Mouse (Mus musculus) MEL (cell line): Measurements from ENCODE around the gene Lgals7. TPM values are rescaled to one million over a fixed set of nuclear protein-coding genes. Genes with fewer than 3 reads are reported as not detected.

ENCODE experiments used
- DNase-seq: peaks from one replicate; pipeline ENCODE4 v3.0.0; 2011; ENCODE audit warnings: low read depth, low spot score
- H3K27ac ChIP-seq: 2 replicates; pipeline ENCODE4 v1.5.1; 2012; ENCODE audit warnings: low read depth, mild to moderate bottlenecking, control low read depth, low read length, moderate library complexity; ENCODE audit not compliant: control insufficient read depth
- H3K27me3 ChIP-seq, 2 experiments: fragments of 150-350 bp in 1 of 2; sonication (generic) in 1 of 2; 2 replicates each; pipeline ENCODE4 v1.6.1; 2012; ENCODE audit warnings: low read length in 2 of 2, mild to moderate bottlenecking in 2 of 2, improper control_type of control experiment in 1 of 2, moderate library complexity in 1 of 2; ENCODE audit not compliant: insufficient read depth in 2 of 2, control insufficient read depth in 1 of 2
- H3K36me3 ChIP-seq, 2 experiments: 2 replicates each; pipeline ENCODE4 v1.6.1; 2012 to 2014; ENCODE audit warnings: low read length in 2 of 2, improper control_type of control experiment in 1 of 2, inconsistent platforms in 1 of 2, mild to moderate bottlenecking in 1 of 2; ENCODE audit not compliant: insufficient read depth in 2 of 2, control insufficient read depth in 1 of 2
- H3K4me1 ChIP-seq, 2 experiments: fragments of 150-350 bp in 1 of 2; sonication (generic) in 1 of 2; 2 replicates each; pipeline ENCODE4 v1.6.1; 2012; ENCODE audit warnings: low read length in 2 of 2, improper control_type of control experiment in 1 of 2, mild to moderate bottlenecking in 1 of 2; ENCODE audit not compliant: insufficient read depth in 2 of 2, control insufficient read depth in 1 of 2
- H3K4me3 ChIP-seq, 2 experiments: fragments of 150-350 bp in 1 of 2; sonication (generic) in 1 of 2; 2 replicates each; pipeline ENCODE4 v1.5.1; 2012; ENCODE audit warnings: low read depth in 2 of 2, low read length in 2 of 2, mild to moderate bottlenecking in 2 of 2, moderate library complexity in 2 of 2, control low read depth in 1 of 2, improper control_type of control experiment in 1 of 2; ENCODE audit not compliant: control insufficient read depth in 1 of 2, insufficient read depth in 1 of 2
- H3K79me2 ChIP-seq: 2 replicates; pipeline ENCODE4 v1.6.1; 2012; ENCODE audit warnings: mild to moderate bottlenecking, low read length, moderate library complexity; ENCODE audit not compliant: control insufficient read depth, poor library complexity, insufficient read depth
- H3K9ac ChIP-seq: 2 replicates; pipeline ENCODE4 v1.6.1; 2012; ENCODE audit warnings: low read depth, mild to moderate bottlenecking, control low read depth, low read length, moderate library complexity; ENCODE audit not compliant: control insufficient read depth, poor library complexity, severe bottlenecking
- H3K9me3 ChIP-seq: fragments of 150-350 bp; sonication (generic); replicated peaks from 2 replicates; pipeline ENCODE4 v1.6.1; 2012; ENCODE audit warnings: mild to moderate bottlenecking, low read length, improper control_type of control experiment, moderate library complexity; ENCODE audit not compliant: insufficient read depth
- BHLHE40 ChIP-seq: IDR thresholded peaks from 2 replicates; pipeline ENCODE4 v1.6.1; 2012; ENCODE audit warnings: low read depth, mild to moderate bottlenecking, inconsistent platforms, low read length, improper control_type of control experiment, borderline replicate concordance
- CTCF ChIP-seq, 3 experiments: IDR thresholded peaks in 2 of 3; conservative IDR thresholded peaks in 1 of 3; 2 replicates each; pipeline ENCODE4 v1.5.1; 2011 to 2012; ENCODE audit warnings: low read length in 3 of 3, low read depth in 2 of 3, mild to moderate bottlenecking in 2 of 3, improper control_type of control experiment in 1 of 3, inconsistent platforms in 1 of 3, mixed read lengths in 1 of 3, moderate library complexity in 1 of 3; ENCODE audit not compliant: control insufficient read depth in 1 of 3, insufficient read depth in 1 of 3, poor library complexity in 1 of 3, severe bottlenecking in 1 of 3
- E2F4 ChIP-seq: IDR thresholded peaks from 2 replicates; pipeline ENCODE4 v1.6.1; 2011; ENCODE audit warnings: low read depth, low read length, improper control_type of control experiment, borderline replicate concordance
- EP300 ChIP-seq, 2 experiments: IDR thresholded peaks; 2 replicates each; pipeline ENCODE4 v1.6.1; 2011; ENCODE audit warnings: improper control_type of control experiment in 2 of 2, low read length in 2 of 2, low read depth in 1 of 2, mild to moderate bottlenecking in 1 of 2
- GABPA ChIP-seq: IDR thresholded peaks from 2 replicates; pipeline ENCODE4 v1.6.1; 2012; ENCODE audit warnings: low read depth, mild to moderate bottlenecking, inconsistent platforms, low read length, improper control_type of control experiment, moderate library complexity
- HCFC1 ChIP-seq: IDR thresholded peaks from 2 replicates; pipeline ENCODE4 v1.6.1; 2012; ENCODE audit warnings: low read depth, mild to moderate bottlenecking, inconsistent platforms, low read length, improper control_type of control experiment, moderate library complexity
- MAX ChIP-seq: IDR thresholded peaks from 2 replicates; pipeline ENCODE4 v1.6.1; 2011; ENCODE audit warnings: low read length, improper control_type of control experiment
- MYB ChIP-seq: IDR thresholded peaks from 2 replicates; pipeline ENCODE4 v1.6.1; 2011; ENCODE audit warnings: mild to moderate bottlenecking, low read depth, low read length, improper control_type of control experiment
- MYC ChIP-seq: IDR thresholded peaks from 2 replicates; pipeline ENCODE4 v1.6.1; 2011; ENCODE audit warnings: low read depth, mild to moderate bottlenecking, low read length, improper control_type of control experiment, moderate library complexity
- NELFE ChIP-seq: IDR thresholded peaks from 2 replicates; pipeline ENCODE4 v1.6.1; 2011; ENCODE audit warnings: low read depth, low read length, improper control_type of control experiment
- NRF1 ChIP-seq: IDR thresholded peaks from 2 replicates; pipeline ENCODE4 v1.6.1; 2014; ENCODE audit warnings: low read depth, mild to moderate bottlenecking, inconsistent platforms, low read length, improper control_type of control experiment, moderate library complexity; ENCODE audit not compliant: poor library complexity, insufficient read depth, severe bottlenecking
- RAD21 ChIP-seq: IDR thresholded peaks from 2 replicates; pipeline ENCODE4 v1.6.1; 2011; ENCODE audit warnings: mild to moderate bottlenecking, low read depth, low read length, improper control_type of control experiment
- SIN3A ChIP-seq: IDR thresholded peaks from 2 replicates; pipeline ENCODE4 v1.6.1; 2012; ENCODE audit warnings: low read length, improper control_type of control experiment, inconsistent platforms
- SMC3 ChIP-seq: IDR thresholded peaks from 2 replicates; pipeline ENCODE4 v1.6.1; 2011; ENCODE audit warnings: low read depth, low read length, improper control_type of control experiment
- TBP ChIP-seq: IDR thresholded peaks from 2 replicates; pipeline ENCODE4 v1.8.0; 2011; ENCODE audit warnings: low read depth, low read length, improper control_type of control experiment
- TCF12 ChIP-seq: IDR thresholded peaks from 2 replicates; pipeline ENCODE4 v1.6.1; 2014; ENCODE audit warnings: low read depth, mild to moderate bottlenecking, inconsistent platforms, low read length, improper control_type of control experiment, moderate library complexity
- ZC3H11A ChIP-seq: IDR thresholded peaks from 2 replicates; pipeline ENCODE4 v1.6.1; 2012; ENCODE audit warnings: low read depth, mild to moderate bottlenecking, inconsistent platforms, low read length, improper control_type of control experiment
- ZKSCAN1 ChIP-seq: IDR thresholded peaks from 2 replicates; pipeline ENCODE4 v1.6.1; 2012; ENCODE audit warnings: low read depth, mild to moderate bottlenecking, inconsistent platforms, low read length, improper control_type of control experiment, moderate library complexity
- ZMIZ1 ChIP-seq: IDR thresholded peaks from 2 replicates; pipeline ENCODE4 v1.6.1; 2012; ENCODE audit warnings: low read depth, mild to moderate bottlenecking, inconsistent platforms, low read length, improper control_type of control experiment, moderate library complexity
- polyA plus RNA-seq, 2 experiments: library from polyadenylated mRNA; stranded (reverse) in 1 of 2; unstranded in 1 of 2; fragments of >175 nt in 1 of 2; fragments of >200 nt in 1 of 2; gene quantifications; 2 replicates each; pipeline versions ENCODE4 v1.2.1 to v1.2.4; 2012; ENCODE audit warnings: low replicate concordance in 2 of 2, low read depth in 1 of 2; ENCODE audit not compliant: insufficient read length in 2 of 2, insufficient read depth in 1 of 2, missing spikeins in 1 of 2
- total RNA-seq: library from RNA; depleted of rRNA; stranded (reverse); fragments of 300-350 nt; gene quantifications from 2 replicates; pipeline ENCODE4 v1.2.3, GENCODE M21; 2012

Lgals7 gene
- total and polyA plus RNA-seq, 3 experiments: 27.7 to 138 TPM; not detected in 1

GRCm38 (mm10) chr7:28894942-28895341 is 31.3 kb downstream of the Lgals7 start:
- H3K4me1 ChIP-seq: no peaks in the 10 kb centered on the region
- H3K9me3 ChIP-seq: no peaks in the 10 kb centered on the region
- H3K9ac ChIP-seq: no peak overlapping the region
- H3K79me2 ChIP-seq: no peaks in the 10 kb centered on the region
- DNase-seq: peak; percentile 35
- peaks cover 0 to 13% of the 10 kb centered on the region in 2 experiments; a peak in 1 of 4 replicates for H3K36me3 ChIP-seq
- no peak overlapping the region for H3K27ac ChIP-seq
- no peak overlapping the region for H3K4me3 ChIP-seq
- TF ChIP-seq MAX (peak; percentile 70; the same call in 1 of the 2 replicates), ZC3H11A (no peak)
- H3K27me3 ChIP-seq: no peaks in the 10 kb centered on the region

DNA sequence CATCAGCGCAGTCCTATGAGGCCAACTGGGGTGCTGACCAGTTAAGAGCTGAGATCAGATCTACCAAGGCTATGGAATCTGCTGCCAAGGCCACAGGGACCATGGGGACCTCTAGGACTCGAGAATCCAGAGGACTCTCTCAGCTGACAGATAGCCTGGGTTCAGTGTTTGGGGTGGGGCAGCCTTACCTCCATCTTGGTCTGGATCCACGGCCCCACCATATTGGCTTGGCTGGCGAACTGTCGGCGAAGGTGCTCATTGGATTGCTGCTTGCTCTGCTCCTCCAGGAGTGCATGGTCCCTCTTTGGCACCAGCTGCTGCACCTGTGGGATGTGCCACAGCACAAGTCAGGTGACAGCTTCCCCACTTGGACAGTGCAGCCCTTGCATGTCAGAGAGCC is 34.0 kb downstream of the Lgals7 start:
- H3K4me1 ChIP-seq: no peaks in the 10 kb centered on the region
- TF ChIP-seq MAX: no peak
- TF ChIP-seq SIN3A: no peak
- no peak for TF ChIP-seq MYB
- no peak for TF ChIP-seq NELFE
- no peak for TF ChIP-seq CTCF (IDR thresholded peaks at IDR 0.05 in 2 of 3, conservative IDR thresholded peaks at IDR 0.05 in 1 of 3; ENCODE audit: control insufficient read depth in 1 of 3, insufficient read depth in 1 of 3, low read depth in 2 of 3, low read length in 3 of 3, poor library complexity in 1 of 3, severe bottlenecking in 1 of 3)
- TF ChIP-seq ZMIZ1: no peak
- no peak for TF ChIP-seq EP300 (IDR thresholded peaks at IDR 0.05; ENCODE audit: low read depth in 1 of 2, low read length in 2 of 2)
- TF ChIP-seq ZKSCAN1: no peak
- TF ChIP-seq RAD21: no peak
- no peak for TF ChIP-seq TBP
- no peak for TF ChIP-seq GABPA
- no peak for TF ChIP-seq MYC
- no peak for TF ChIP-seq BHLHE40
- TF ChIP-seq E2F4: no peak
- no peak for TF ChIP-seq TCF12
- no peak for TF ChIP-seq ZC3H11A
- no peak for TF ChIP-seq NRF1
- TF ChIP-seq SMC3: no peak
- TF ChIP-seq HCFC1: no peak
- TF ChIP-seq, all 39 proteins: peak for 0
- DNase-seq: no peak

More for the DNA sequence above, 34.0 kb downstream of the Lgals7 start:
- no peak overlapping the region for H3K4me3 ChIP-seq
- H3K9ac ChIP-seq: no peak overlapping the region
- H3K79me2 ChIP-seq: no peaks in the 10 kb centered on the region
- H3K27me3 ChIP-seq: no peaks in the 10 kb centered on the region
- H3K27ac ChIP-seq: no peak overlapping the region
- no peaks in the 10 kb centered on the region for H3K9me3 ChIP-seq
- peaks cover 0 to 19% of the 10 kb centered on the region in 2 experiments; a peak in 2 of 4 replicates for H3K36me3 ChIP-seq
